In genomic region chr19:45741431-45742217, GRCm38 (mm10) we compare ENCODE assay signal across 13 mouse cellular contexts. TPM values are rescaled to one million over a fixed set of nuclear protein-coding genes. Genes with fewer than 3 reads are reported as not detected.
A peak's percentile ranks its signal among the peaks of the same experiment; 100 is the strongest.
DNase-seq lines count a peak whose midpoint lies in the region; ATAC-seq and TF ChIP-seq lines count a peak whose summit lies in the region.
"Had no signal": no experiment of that assay in that cellular context is flagged by ENCODE, and none has a peak within 500 bp of the region (broad histone marks: within the 10 kb centered on the region; RNA-seq: fewer than 3 reads in every experiment).

No protein-coding gene starts in this region.

- ATAC-seq in lung, postnatal 0 days: no peak
- no peak for ATAC-seq in limb, embryonic 13.5 days (ENCODE audit: low FRiP score, low read depth)
- ATAC-seq in stomach, postnatal 0 days (ENCODE audit: low FRiP score, low TSS enrichment): no peak
- no peak for ATAC-seq in inflammation-experienced regulatory T-cells, adult 6 months

- H3K36me3 ChIP-seq in lung, postnatal 0 days (ENCODE audit: insufficient read depth, low read length): no peaks in the 10 kb centered on the region
- no peaks in the 10 kb centered on the region for H3K36me3 ChIP-seq in limb, embryonic 13.5 days
- no peaks in the 10 kb centered on the region for H3K36me3 ChIP-seq in stomach, postnatal 0 days (ENCODE audit: control insufficient read depth, insufficient read depth, low read length)

- H3K27ac ChIP-seq in lung, postnatal 0 days (ENCODE audit: low read length): no peak overlapping the region
- H3K27ac ChIP-seq in limb, embryonic 13.5 days: no peak overlapping the region
- no peak overlapping the region for H3K27ac ChIP-seq in stomach, postnatal 0 days (replicated peaks)

- H3K4me1 ChIP-seq in lung, postnatal 0 days (ENCODE audit: insufficient read depth, low read depth, low read length): peaks cover 9% of the 10 kb centered on the region; the same call in 1 of the 2 replicates
- peaks cover 5% of the 10 kb centered on the region for H3K4me1 ChIP-seq in lung, adult 2 months (ENCODE audit: control insufficient read depth, insufficient read depth, low read length)
- peaks cover 60% of the 10 kb centered on the region for H3K4me1 ChIP-seq in limb, embryonic 13.5 days
- H3K4me1 ChIP-seq in stomach, postnatal 0 days (replicated peaks; ENCODE audit: control insufficient read depth, insufficient read depth): peaks cover 3% of the 10 kb centered on the region; the same call in 1 of the 2 replicates

- peak; percentile 15 for DNase-seq in gastrocnemius, postnatal 10 days
- no peak for DNase-seq in gastrocnemius, adult 18-20 months (ENCODE audit: low spot score)
- no peak for DNase-seq in lung, postnatal 0 days (ENCODE audit: low spot score)
- DNase-seq in lung, adult 2 months: no peak
- DNase-seq in stomach, postnatal 0 days (ENCODE audit: low spot score): no peak
- DNase-seq in left cerebral cortex, adult 18-20 months (ENCODE audit: low spot score in 2 of 2): no peak

- peaks cover 71% of the 10 kb centered on the region for H3K27me3 ChIP-seq in lung, postnatal 0 days (replicated peaks; ENCODE audit: insufficient read depth, low read length)
- peaks cover 94% of the 10 kb centered on the region for H3K27me3 ChIP-seq in limb, embryonic 13.5 days
- peaks cover 30% of the 10 kb centered on the region; the same call in 1 of the 2 replicates for H3K27me3 ChIP-seq in stomach, postnatal 0 days (ENCODE audit: control insufficient read depth, insufficient read depth, low read length)

- TF ChIP-seq POLR2A in lung, adult 2 months (IDR thresholded peaks at IDR 0.05; ENCODE audit: borderline replicate concordance, extremely low read depth, low read depth, low read length): no peak

- H3K4me2 ChIP-seq in lung, postnatal 0 days (replicated peaks; ENCODE audit: low read depth, low read length): no peak overlapping the region; the same call in 1 of the 2 replicates
- peak overlapping the region; percentile 93 for H3K4me2 ChIP-seq in limb, embryonic 13.5 days (replicated peaks)
- no peak overlapping the region for H3K4me2 ChIP-seq in stomach, postnatal 0 days (replicated peaks; ENCODE audit: low read depth)

- H3K9me3 ChIP-seq in lung, postnatal 0 days (ENCODE audit: low read length): no peaks in the 10 kb centered on the region
- H3K9me3 ChIP-seq in limb, embryonic 13.5 days: no peaks in the 10 kb centered on the region
- no peaks in the 10 kb centered on the region for H3K9me3 ChIP-seq in stomach, postnatal 0 days (ENCODE audit: control insufficient read depth, low read length)

- TF ChIP-seq EP300 in lung, postnatal 0 days (IDR thresholded peaks at IDR 0.05): no peak
- no peak for TF ChIP-seq EP300 in stomach, postnatal 0 days (optimal IDR thresholded peaks at IDR 0.05)

- WGBS in lung, postnatal 0 days: 3% methylated on average over 45 of the region's 45 CpGs
- 4% methylated on average over 45 of the region's 45 CpGs for WGBS in lung, adult 2 months
- 2% methylated on average over 45 of the region's 45 CpGs for WGBS in limb, embryonic 13.5 days
- 8% methylated on average over 45 of the region's 45 CpGs for WGBS in stomach, postnatal 0 days

- peak overlapping the region; percentile 42; the same call in 1 of the 2 replicates for H3K4me3 ChIP-seq in lung, postnatal 0 days (ENCODE audit: low read depth, low read length)
- no peak overlapping the region for H3K4me3 ChIP-seq in lung, adult 2 months (replicated peaks; ENCODE audit: extremely low read depth, low read depth, low read length)
- peak overlapping the region; percentile 53 for H3K4me3 ChIP-seq in limb, embryonic 13.5 days
- H3K4me3 ChIP-seq in stomach, postnatal 0 days (ENCODE audit: low read depth, low read length): peak overlapping the region; percentile 46

- no peak overlapping the region for H3K9ac ChIP-seq in lung, postnatal 0 days (replicated peaks; ENCODE audit: low read depth)
- H3K9ac ChIP-seq in limb, embryonic 13.5 days: 0 out of 2 replicates have a peak overlapping the region, but pooled peaks have one; percentile 26
- no peak overlapping the region for H3K9ac ChIP-seq in stomach, postnatal 0 days (ENCODE audit: low read length)

- no peak for TF ChIP-seq CTCF in lung, postnatal 0 days (IDR thresholded peaks at IDR 0.05)
- no peak for TF ChIP-seq CTCF in lung, adult 2 months (IDR thresholded peaks at IDR 0.05; ENCODE audit: insufficient read depth, low read length)
- TF ChIP-seq CTCF in stomach, postnatal 0 days (IDR thresholded peaks at IDR 0.05; ENCODE audit: low read depth): no peak

RNA-seq across cellular contexts. Expression of gene Fgf8, which starts 1.1 kb away (rescaled TPM):
- not detected for total RNA-seq in gastrocnemius, postnatal 10 days (2021)
- not detected for total RNA-seq in gastrocnemius, adult 18-20 months (2021)
- not detected in 2 replicates for polyA plus RNA-seq in lung, postnatal 0 days (2015; fragmentation: Nextera tagmentation; extraction: Ambion mirVana)
- not detected in 2 replicates for polyA plus RNA-seq in lung, adult 2 months (2012; rRNA removed)
- polyA plus RNA-seq in limb, embryonic 13.5 days (2015; fragmentation: Nextera tagmentation; extraction: Ambion mirVana): 2.7 and 3.5 TPM in 2 replicates
- polyA plus RNA-seq in stomach, postnatal 0 days (2015; fragmentation: Nextera tagmentation; extraction: Ambion mirVana): not detected in 2 replicates
- total RNA-seq in left cerebral cortex, adult 18-20 months (2021): not detected
- polyA plus RNA-seq in inflammation-experienced regulatory T-cells, adult 6 months (2017; shearing (Covaris generic)): not detected
- total RNA-seq: adrenal gland, adult 18-20 months; heart, adult 8-10 months had no signal
- polyA plus RNA-seq: C2C12; cortical plate, adult 2 months; liver, embryonic 16.5 days had no signal

RNA-seq across cellular contexts. Expression of gene Npm3, which starts 7.8 kb away (rescaled TPM):
- total RNA-seq in gastrocnemius, postnatal 10 days (2021): 10 to 100 TPM; 19.0 to 21.0 TPM
- total RNA-seq in gastrocnemius, adult 18-20 months (2021): 10 to 100 TPM; 10.1 to 11.0 TPM
- polyA plus RNA-seq in lung, postnatal 0 days (2015; fragmentation: Nextera tagmentation; extraction: Ambion mirVana): 7.7 and 8.1 TPM in 2 replicates
- polyA plus RNA-seq in lung, adult 2 months (2012; rRNA removed): 39.0 and 41.3 TPM in 2 replicates
- polyA plus RNA-seq in limb, embryonic 13.5 days (2015; fragmentation: Nextera tagmentation; extraction: Ambion mirVana): 15.4 and 16.8 TPM in 2 replicates
- polyA plus RNA-seq in stomach, postnatal 0 days (2015; fragmentation: Nextera tagmentation; extraction: Ambion mirVana): 9.9 and 10.9 TPM in 2 replicates
- 1 to 10 TPM; 6.1 to 7.4 TPM for total RNA-seq in left cerebral cortex, adult 18-20 months (2021)
- 10 to 100 TPM; 12.9 to 73.1 (median 57.3) TPM for polyA plus RNA-seq in inflammation-experienced regulatory T-cells, adult 6 months (2017; shearing (Covaris generic))

RNA-seq across cellular contexts. Expression of gene Mgea5, which starts 42.0 kb away (rescaled TPM):
- total RNA-seq in gastrocnemius, postnatal 10 days (2021): 10 to 100 TPM; 36.0 to 44.4 TPM
- 10 to 100 TPM; 32.1 to 39.9 TPM for total RNA-seq in gastrocnemius, adult 18-20 months (2021)
- 26.4 and 33.9 TPM in 2 replicates for polyA plus RNA-seq in lung, postnatal 0 days (2015; fragmentation: Nextera tagmentation; extraction: Ambion mirVana)
- 18.5 and 35.6 TPM in 2 replicates for polyA plus RNA-seq in lung, adult 2 months (2012; rRNA removed)
- 66.0 and 68.2 TPM in 2 replicates for polyA plus RNA-seq in limb, embryonic 13.5 days (2015; fragmentation: Nextera tagmentation; extraction: Ambion mirVana)
- polyA plus RNA-seq in stomach, postnatal 0 days (2015; fragmentation: Nextera tagmentation; extraction: Ambion mirVana): 16.5 and 19.0 TPM in 2 replicates
- 100 to 1,000 TPM; 158 to 165 TPM for total RNA-seq in left cerebral cortex, adult 18-20 months (2021)
- 100 to 1,000 TPM; 124 to 242 (median 205) TPM for polyA plus RNA-seq in inflammation-experienced regulatory T-cells, adult 6 months (2017; shearing (Covaris generic))
